9 mouse cellular contexts compared by ENCODE assay signal in the genomic region with DNA sequence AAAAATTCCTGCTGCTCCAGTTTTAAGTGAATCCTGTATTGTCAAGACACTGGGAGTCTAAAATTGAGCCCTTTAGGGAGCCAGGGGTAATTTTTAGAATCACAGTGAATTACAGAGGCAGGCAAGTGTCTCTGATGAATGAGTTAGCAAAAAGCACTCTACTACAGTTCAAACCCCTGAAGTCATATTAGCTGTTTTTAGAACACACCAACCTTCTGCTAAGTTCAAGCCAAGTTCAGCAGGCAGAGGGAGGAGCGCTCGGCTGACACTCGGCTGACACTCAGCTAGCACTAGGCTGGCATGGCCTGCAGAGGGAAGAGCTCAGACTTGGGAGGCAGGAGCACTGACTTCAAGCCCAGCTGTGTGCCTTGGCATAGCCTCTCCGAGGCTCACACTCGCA.
DNase-seq lines count a peak whose midpoint lies in the region; ATAC-seq lines count a peak whose summit lies in the region.
"Had no signal": no experiment of that assay in that cellular context is flagged by ENCODE, and none has a peak within 500 bp of the region (broad histone marks: within the 10 kb centered on the region; RNA-seq: fewer than 3 reads in every experiment).

No protein-coding gene starts in this region.

- H3K27me3 ChIP-seq in embryonic facial prominence, embryonic 14.5 days (replicated peaks; ENCODE audit: control insufficient read depth, insufficient read depth, low read length) = no peaks in the 10 kb centered on the region
- no peaks in the 10 kb centered on the region for H3K27me3 ChIP-seq in embryonic facial prominence, embryonic 10.5 days (replicated peaks; ENCODE audit: low read depth, poor library complexity, severe bottlenecking)

- H3K9me3 ChIP-seq in embryonic facial prominence, embryonic 14.5 days (ENCODE audit: control insufficient read depth, low read length) = no peaks in the 10 kb centered on the region
- no peaks in the 10 kb centered on the region for H3K9me3 ChIP-seq in embryonic facial prominence, embryonic 10.5 days

- no peak overlapping the region for H3K4me3 ChIP-seq in embryonic facial prominence, embryonic 14.5 days (ENCODE audit: low read depth, low read length)
- H3K4me3 ChIP-seq in embryonic facial prominence, embryonic 10.5 days = no peak overlapping the region

- WGBS in embryonic facial prominence, embryonic 14.5 days = 48% methylated on average over 5 of the region's 5 CpGs
- WGBS in embryonic facial prominence, embryonic 10.5 days = 79% methylated on average over 5 of the region's 5 CpGs

- no peak overlapping the region for H3K27ac ChIP-seq in embryonic facial prominence, embryonic 14.5 days (replicated peaks; ENCODE audit: low read depth, low read length)
- no peak overlapping the region for H3K27ac ChIP-seq in embryonic facial prominence, embryonic 10.5 days (replicated peaks)

- H3K36me3 ChIP-seq in embryonic facial prominence, embryonic 14.5 days (ENCODE audit: control insufficient read depth, insufficient read depth, low read length) = no peaks in the 10 kb centered on the region
- no peaks in the 10 kb centered on the region for H3K36me3 ChIP-seq in embryonic facial prominence, embryonic 10.5 days (replicated peaks)

- no peaks in the 10 kb centered on the region for H3K4me1 ChIP-seq in embryonic facial prominence, embryonic 14.5 days (ENCODE audit: control insufficient read depth, insufficient read depth, low read length)
- peaks cover 49% of the 10 kb centered on the region for H3K4me1 ChIP-seq in embryonic facial prominence, embryonic 10.5 days

- DNase-seq in embryonic facial prominence, embryonic 14.5 days (ENCODE audit: low spot score) = peak; percentile 54
- no peak for DNase-seq in embryonic facial prominence, embryonic 10.5 days (ENCODE audit: low spot score)
- DNase-seq in ovary, postnatal 36 days (ENCODE audit: low spot score) = peak; percentile 35
- no peak for DNase-seq in ovary, postnatal 14 days (ENCODE audit: low spot score)
- DNase-seq in heart, postnatal 25 days (ENCODE audit: low spot score) = peak; percentile 19
- no peak for DNase-seq in spleen, postnatal 4 days (ENCODE audit: low spot score in 2 of 2)
- DNase-seq in spleen, postnatal 10 days (ENCODE audit: low spot score in 2 of 2) = no peak
- DNase-seq: embryo, embryonic 11 days had no signal

- H3K9ac ChIP-seq in embryonic facial prominence, embryonic 14.5 days (ENCODE audit: low read depth, low read length) = no peak overlapping the region

- H3K4me2 ChIP-seq in embryonic facial prominence, embryonic 14.5 days (ENCODE audit: low read depth, low read length) = no peak overlapping the region

- ATAC-seq in embryonic facial prominence, embryonic 14.5 days (ENCODE audit: low read depth) = peak; percentile 73
- no peak for ATAC-seq in erythroblast, adult 5-6 weeks (replicated peaks; ENCODE audit: low FRiP score, poor library complexity, severe bottlenecking)

- intact Hi-C loops in heart, postnatal 25 days (cut with DNase I) = no loop called here

Comparison
In these comparisons a context has a peak if more than half of its experiments do, and no peak if none do; other contexts are left out.
1. DNase-seq: peak in embryonic facial prominence, embryonic 14.5 days (single experiment), ovary, postnatal 36 days (single experiment) and heart, postnatal 25 days (single experiment); none in embryonic facial prominence, embryonic 10.5 days (single experiment), ovary, postnatal 14 days (single experiment), spleen, postnatal 4 days (0 of 2) and spleen, postnatal 10 days (0 of 2).